Mouse (Mus musculus): ENCODE data around the gene Ano6.

Ano6 gene

DNA sequence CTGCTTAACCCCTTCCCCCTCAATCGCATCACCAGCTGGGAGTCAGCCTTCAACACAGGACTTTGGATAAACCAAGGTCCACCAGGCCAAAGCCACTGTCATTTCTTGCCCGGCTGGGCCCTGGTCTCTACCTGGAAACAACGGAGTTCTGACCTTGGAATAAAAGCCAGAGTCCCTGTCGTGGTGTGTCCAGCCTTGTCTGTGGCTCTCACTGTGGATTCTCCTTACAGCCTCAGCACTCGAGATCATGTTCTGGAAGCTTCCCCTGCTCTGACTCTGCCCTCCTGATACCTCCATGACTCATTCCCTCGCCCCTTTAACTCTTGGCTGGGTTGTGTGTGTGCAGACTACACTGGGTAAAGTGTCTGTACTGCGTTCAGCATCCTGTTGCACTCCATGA is 180.0 kb downstream of the Ano6 start:
- DNase-seq (ENCODE audit: low read depth, low spot score), result no peak

DNA sequence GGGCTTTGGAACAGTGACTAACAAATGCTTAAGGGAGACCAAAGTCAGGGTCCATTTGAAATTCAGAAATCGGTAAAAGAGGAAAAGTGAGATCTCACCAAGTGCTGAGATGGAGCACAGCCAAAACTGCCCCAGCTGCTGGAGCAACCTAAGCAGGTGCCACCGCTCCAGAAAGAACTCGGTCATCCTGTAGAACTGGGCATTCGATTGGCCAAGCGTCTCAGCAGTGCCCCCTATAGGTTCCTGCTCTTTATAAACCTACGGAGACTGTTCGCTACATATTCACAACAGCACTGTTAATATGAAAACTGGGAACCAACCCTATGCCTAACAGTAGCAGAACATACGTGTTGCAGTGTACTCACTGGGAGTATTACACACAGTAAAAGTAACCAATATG is 180.7 kb downstream of the Ano6 start:
- DNase-seq (ENCODE audit: low read depth, low spot score), result no peak

DNA sequence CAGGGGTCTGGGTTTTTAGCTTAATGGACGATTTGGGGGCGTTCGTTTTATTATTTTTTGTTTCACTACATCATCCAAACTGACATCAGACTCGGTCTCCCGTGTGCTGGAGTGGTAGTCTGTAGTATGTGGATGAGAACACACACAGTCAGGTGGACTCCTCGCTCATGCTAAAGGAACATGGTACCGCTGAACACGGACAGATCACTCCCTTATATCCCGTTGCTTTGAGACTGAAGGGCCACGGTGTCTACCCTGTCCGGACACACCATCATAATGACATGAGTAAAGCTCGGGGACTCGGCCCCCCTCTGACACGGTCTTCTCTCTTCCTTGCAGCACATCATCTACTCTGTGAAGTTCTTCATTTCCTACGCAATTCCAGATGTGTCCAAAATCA is 181.5 kb downstream of the Ano6 start:
- no peak for DNase-seq (ENCODE audit: low read depth, low spot score)

DNA sequence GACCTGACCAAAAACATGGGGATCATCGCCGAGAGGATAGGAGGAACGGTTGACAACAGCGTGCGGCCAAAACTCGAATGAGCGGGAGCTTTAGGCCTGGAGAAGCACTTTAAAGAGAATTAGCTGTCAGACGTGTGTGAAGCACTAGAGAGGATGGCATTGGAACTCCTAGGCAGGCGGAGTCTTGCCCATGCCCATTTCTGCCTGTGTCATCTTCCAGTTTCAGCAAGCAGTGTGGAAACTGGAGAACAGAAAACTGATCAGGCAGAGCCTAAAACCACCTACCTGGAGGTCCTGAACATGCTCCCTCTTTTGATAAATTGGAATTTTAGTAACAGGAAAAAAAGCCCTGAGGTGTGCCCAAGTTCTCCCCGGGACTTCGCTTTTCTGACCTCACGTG is 182.0 kb downstream of the Ano6 start:
- no peak for DNase-seq (ENCODE audit: low read depth, low spot score)

DNA sequence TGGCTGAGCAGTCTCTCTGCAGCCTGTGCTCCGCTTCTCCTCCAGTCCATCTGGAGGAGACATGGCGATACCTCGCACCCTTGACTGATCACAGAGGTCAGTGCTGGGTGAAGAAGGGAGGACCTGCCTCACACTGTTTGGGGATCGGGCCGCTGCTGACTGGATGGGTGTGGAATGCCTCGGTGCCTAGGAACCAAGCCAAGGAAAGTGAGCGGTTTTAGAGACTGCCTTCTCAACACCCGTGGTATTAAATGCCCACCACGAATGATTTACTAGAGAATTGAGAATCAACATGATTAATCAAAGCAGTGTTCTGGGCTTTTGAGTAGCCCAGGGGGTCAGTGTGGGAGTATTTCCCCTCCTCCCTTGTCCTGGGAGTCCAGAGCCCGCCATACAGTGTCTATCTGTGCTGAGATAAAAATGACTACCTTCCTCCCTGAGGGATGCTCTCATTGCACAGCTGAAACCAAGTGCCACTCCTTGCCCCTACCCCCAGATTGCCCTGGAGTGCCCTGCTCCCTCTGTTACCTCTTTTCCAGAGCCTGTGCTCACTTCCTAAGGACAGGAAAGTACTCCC is 183.5 kb downstream of the Ano6 start:
- no peak for DNase-seq (ENCODE audit: low read depth, low spot score)

DNA sequence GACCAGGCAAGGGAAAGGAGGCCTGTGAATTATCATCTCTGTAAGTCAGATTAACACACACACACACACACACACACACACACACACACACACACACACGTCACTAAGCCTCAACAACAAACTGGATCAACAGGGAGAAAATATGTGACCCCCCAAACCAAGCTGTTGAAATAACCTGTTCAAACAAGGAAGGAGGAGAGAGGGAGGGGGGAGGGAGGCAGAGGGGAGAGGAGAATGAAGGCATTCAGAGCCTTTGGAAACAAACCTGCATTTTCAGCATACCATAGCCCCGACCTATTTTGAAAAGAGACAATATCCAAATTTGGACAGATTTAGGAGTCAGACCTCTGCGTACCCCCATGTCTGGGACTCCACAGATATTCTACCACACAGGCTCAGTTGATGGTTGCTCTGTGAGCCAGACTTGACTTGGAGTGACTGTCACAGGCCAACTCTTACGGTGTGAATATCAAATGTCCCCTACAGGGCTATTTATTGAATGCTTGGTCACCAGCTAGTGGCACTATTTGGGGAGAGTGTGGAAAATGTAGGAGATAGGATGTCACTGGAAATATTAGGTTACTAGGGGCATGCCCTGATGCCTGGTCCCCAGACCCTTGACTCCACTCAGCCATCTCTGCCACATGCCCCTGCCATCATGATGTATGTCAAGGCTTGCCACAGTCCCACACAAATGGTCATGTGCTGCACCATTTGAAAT is 185.7 kb downstream of the Ano6 start:
- DNase-seq (ENCODE audit: low read depth, low spot score), result no peak

DNA sequence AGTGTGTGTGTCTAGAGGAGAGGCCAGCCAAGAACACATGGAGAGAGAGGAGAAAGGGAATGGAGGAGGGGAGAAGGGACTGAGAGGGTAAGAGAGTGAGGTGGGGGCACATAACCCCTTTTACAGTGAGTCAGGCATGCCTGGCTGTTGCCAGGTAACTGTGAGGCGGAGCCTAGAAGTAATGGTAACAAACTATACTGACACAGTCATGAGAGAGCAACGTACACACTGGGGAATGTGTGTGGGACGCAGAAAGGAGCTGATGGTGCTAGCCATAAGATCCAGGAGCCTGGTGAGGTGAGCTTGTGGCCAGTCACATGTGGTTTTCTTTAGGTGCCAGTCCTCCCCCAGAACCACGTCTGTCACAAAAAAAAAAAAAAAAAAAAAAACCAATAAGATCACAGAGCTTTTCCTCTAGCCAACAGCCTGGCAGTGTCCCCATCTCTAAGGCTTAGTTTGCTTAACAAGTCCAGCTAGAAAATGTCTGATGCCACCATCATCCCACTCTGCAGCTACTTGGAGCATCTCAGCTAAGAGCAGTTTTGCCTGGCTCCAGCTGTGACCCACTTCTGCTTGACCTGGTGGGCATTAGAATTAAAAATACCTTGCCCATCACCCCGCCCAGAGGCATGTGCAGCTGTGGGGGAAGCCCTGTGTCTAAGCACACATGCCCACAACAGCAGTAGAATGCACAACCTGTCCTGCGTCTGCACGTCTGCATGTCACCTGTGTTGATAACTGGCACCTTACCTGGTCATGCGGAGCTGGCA is 186.7 kb downstream of the Ano6 start:
- peak; percentile 16 for DNase-seq (ENCODE audit: low read depth, low spot score)

DNA sequence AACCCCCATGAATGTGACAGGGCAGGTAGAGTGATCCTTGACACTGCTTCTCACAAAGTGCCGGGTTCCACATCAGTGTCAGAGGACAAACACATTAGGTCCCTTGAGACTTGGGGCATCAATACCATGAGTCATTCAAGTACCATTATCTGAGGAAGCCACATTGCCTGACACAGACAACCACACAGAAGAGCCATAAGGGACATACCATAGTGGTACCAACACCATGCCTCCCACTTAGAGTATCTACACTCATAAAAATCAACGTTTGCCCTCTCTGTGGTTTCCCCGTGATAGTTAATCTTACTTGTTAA is 187.3 kb downstream of the Ano6 start:
- no peak for DNase-seq (ENCODE audit: low read depth, low spot score)

DNA sequence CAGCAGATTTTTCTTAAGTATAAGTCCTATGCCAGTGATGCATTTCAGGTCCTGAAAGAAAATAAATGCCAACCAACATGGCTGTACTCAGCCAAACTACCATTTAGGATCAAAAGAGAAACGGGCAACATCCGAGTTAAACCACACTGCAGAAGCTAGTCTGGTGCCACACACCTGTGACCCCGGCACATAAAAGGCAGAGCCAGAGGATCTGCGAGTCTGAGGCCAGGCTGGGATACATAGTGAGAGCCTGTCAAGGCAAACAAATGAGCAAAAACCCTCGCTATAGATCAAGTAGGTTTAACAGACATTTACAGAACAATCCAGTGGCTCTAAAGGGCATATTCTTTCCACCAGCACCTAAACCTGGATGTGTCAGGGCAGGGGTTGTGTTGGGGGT is 190.0 kb downstream of the Ano6 start:
- DNase-seq (ENCODE audit: low read depth, low spot score), result no peak

DNA sequence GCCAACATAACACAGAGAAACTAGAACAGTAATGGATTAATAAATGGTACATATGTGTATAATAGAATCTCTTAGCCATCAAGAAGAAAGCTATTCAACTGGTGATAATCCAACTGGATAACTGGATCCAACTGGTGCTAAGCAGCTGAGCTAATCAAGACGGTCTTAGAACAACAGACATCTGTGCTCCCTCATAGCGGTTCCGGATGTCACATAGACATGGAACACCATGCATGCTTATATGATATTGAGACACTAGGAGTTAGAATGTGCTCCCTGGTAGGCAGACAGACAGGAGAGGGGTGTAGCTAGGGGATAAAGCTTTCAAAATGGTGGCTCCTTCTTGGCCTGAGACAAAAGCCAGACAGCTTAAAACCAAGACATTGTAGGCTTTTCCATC is 197.3 kb downstream of the Ano6 start:
- DNase-seq (ENCODE audit: low read depth, low spot score), result no peak

DNA sequence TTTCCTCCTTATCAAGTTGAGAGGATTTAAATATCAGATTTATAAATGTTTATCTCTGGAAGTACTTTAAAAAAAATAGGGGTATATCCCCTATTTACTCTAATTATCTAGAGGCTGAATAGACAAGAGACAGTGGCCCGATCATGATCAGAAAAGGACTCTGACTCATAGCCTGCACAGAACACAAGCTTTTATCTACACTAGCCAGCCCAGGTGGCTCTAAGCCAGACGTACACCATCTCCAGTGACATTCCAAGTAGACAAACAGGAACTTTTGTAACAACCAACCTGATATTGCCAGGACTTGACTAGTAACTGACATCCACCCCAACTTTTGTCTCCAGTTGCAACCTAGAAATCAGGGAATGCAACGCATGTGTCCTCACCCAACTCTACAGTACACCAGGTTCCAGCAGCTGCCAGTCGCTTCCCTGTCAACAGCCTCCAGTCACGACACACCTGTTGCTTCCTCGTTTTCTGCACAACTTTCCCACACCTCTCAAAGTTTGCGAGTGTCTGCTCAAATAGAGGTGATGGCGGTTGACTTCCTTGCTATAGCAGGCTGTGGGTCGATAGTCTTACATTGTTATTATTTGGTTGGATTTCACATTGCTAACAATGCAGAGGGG is 199.0 kb downstream of the Ano6 start:
- no peak for DNase-seq (ENCODE audit: low read depth, low spot score)

DNA sequence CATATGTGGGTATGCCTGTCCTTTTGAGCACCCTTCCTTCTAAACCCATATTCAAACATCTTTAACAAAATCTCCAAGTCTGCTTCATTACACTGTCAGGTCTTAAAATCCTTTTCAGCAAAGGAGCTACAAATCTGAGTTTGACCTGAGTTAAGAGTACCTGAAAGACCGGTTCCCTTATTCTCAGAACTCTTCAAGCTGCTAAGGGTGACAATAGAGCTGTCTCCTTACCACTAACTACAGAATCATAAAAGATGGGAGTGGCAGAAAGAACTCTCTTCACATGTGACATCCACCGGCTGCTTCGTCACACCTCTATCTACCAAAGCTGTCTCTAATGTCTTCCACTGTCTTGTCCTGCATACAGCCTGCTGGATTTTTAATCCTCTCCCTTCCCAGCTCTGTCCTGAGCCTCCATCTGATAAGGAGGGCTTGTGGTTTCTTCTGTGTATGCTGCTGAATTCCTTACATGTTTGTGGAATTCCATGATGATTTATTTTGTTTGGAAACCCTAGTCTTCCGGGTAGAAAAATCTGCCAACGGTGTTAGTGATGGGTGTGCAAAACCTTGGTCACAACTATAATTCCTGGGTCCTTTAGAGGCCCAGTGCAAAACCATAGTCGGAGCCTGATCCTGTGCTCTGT is 212.4 kb downstream of the Ano6 start:
- no peak for DNase-seq (ENCODE audit: low read depth, low spot score)

DNA sequence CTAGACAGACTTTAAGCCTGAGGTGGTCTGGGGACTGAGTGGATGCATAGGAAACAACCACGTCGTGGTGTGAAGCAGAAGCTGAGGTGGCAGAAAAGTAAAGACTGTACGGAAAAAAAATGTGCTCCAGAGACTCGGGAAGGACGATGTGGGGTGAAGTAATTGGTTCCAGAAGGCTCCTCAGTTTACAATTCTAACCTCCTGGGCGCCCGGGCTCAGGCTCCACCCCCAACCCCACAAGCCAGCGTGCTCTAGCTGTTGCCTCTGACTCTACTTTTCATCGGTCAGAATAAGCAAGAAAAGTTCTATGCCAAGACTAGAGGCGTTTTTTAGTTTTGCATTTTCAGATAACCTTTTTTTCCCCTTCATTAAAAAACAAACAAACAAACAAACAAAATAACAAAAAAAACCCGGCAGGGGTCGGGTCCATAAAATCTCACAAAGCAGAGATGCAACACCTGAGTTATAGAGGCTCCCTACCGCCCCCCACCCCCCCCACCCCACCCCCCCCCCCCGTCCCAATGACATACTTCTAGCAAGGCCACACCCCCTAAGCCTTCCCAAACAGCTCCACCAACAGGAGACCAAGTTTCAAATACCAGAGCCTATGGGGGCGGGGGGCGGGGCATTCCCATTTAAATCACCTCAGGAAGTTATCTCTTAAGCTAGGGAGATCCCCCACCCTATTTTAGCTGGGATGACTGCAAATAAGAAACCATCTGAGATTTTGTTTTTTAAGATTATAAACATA is 221.2 kb downstream of the Ano6 start:
- DNase-seq (ENCODE audit: low read depth, low spot score), result no peak

DNA sequence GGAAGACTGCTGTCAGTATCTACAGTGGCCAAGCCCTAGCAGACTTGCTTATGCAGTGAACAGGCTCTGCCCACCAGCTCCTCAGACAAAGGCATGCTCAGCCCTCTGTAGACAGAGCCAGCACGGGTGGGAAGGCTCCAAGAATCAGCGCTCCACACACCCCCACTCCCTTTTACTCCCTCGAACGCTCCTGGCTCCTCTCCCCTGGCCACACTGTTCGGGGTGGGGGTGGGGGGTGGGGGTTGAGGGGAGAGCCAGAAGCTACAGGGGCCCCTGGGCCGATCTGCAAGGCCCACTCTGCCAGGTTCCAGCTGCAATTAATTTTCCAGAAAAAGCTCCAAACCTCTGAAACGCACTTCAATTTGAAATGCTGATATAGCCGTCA is 221.7 kb downstream of the Ano6 start:
- DNase-seq (ENCODE audit: low read depth, low spot score), result peak; percentile 31

DNA sequence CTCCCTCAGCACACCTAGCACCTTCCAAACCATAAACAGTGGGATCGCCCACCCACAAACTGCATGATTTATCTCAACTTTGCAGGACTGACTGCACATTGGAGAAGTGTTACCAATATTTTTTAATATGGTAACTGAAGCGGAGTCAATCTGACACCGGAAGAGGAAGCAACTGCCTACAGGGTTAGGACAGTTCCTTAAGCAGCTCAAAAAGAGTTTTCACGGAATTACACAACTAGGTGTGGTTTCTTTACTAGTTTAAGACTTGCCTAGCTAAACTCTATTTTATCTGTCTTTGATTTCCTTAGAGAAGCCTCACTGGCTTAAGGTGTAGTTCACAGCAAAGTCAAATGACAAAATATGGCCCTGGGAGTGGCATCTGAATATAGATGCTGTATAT is 223.9 kb downstream of the Ano6 start:
- DNase-seq (ENCODE audit: low read depth, low spot score), result no peak

DNA sequence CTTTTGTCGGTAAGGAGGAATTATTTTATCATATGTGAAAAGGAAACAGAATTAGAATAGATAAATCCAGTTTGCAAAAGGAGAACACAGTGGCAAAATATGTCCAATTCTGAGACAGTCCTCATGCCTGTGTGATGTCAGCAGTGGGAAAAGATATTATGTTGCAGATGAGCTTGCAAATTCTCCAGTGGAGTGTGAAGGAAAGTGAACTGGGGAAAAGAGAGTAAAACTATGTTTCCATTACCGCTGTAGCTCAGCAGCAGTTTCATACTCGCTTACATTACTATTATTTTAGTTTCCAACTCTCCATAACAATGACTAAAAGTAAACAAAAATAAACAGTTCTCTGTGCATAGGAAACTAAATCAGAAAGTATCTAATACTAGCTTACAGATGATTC is 229.8 kb downstream of the Ano6 start:
- DNase-seq (ENCODE audit: low read depth, low spot score), result no peak

DNA sequence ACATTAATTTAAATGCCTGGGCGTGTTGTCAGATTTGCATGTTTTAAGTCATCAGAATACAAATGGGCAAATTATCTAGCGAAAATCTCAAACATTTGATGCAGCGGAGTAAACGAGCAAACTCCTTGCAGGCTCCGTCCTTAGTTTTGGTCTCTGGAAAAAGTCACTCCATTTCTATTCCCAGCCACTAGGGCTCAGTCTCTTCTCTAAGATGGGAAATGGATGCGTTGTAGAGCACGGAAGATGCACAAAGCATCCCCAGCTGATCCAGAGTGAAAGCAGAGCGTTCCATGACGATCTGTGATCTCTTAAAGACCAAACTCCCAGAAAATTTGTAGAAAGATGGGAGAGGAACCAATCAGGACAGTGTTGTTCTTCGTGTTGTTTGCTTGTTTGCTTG is 230.9 kb downstream of the Ano6 start:
- DNase-seq (ENCODE audit: low read depth, low spot score), result peak; percentile 71

Data from brain, adult 2 months (tissue).